Mouse (Mus musculus): ENCODE data around the gene Gm609.
"Not testable (repeated sequence)": the region's sequence is repeated elsewhere in the genome, so short reads cannot be mapped to it uniquely, and the experiment has no call there.

Gene Gm609

DNA sequence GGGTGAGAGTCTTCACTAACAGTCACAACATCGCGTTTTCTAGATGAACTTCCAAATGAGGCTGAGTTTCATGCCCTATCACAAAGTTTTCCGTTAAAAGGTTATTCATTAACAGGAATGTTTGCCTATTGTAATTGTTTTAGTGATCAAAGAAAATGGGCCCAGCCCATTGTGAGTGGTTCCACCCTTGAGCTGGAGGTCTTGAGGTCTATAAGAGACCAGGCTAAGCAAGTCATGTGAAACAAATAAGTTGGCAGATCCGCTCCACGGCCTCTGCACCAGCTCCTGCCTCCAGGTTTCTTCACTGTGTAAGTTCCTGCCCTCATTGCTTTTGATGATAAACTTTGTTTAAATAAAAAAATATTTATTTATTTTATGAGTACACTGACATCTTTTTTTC lies at the start of gene Gm609:
Gene Gm609 (minus strand): TSS at position 43 of the 400 bp plus-strand sequence.
- no peak for DNase-seq (ENCODE audit: extremely low read depth, low read depth, low spot score)

DNA sequence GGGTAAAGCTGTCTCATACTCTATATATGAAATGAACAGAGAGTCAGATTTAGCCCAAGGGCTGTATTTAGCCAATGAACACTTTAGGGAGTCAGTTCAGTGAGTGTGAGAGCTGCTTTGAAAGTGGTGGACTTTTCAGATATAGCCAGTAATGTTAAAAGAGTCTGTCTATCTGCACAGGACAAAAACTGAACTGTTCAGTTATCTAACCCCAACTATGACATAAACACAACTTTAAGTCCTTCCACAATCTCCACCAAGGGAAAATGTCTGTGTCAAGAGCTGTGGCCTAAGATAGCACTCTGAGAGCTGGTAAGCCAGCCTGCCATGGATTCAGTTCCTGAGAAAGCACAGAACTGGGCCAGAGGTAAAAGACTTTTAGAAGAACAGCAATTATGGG lies 49.3 kb upstream of the Gm609 start:
- no peak for DNase-seq (ENCODE audit: extremely low read depth, low read depth, low spot score)

DNA sequence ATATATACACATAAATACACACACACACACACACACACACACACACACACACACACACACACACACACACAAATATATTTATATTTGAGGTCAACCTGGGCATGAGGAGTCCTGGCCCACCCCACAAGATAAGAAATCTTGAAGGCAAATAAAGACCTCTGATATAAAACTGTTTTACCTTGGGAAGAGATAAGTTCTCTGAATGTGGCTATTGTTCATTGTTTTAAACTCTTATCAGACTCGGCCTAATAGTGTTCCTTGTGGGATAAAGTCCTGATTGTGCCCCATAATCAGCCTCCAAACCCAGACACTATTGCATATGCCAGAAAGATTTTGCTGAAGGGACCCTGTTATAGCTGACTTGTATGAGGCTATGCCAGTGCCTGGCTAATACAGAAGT lies 45.6 kb upstream of the Gm609 start:
- DNase-seq (ENCODE audit: extremely low read depth, low read depth, low spot score): not testable (repeated sequence)

DNA sequence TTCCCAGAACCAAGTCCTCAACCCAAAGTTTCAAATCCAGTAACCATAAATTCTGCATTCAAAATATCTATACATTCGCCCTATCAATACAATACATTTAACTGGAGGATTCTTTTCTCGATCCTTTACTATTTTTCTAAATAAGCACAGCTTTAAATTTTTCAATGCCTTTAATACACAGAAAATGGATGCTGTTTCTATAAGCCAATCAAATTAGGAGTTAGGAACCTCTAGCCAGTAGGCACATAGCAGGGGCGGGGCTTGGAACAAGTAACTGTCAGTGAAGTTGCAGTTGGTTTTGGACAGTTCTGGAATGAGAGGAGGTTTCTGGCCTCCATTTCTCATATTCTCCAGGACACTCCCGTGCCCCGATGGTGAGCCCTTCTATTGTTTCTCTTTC lies 42.2 kb upstream of the Gm609 start, which contains the start of gene Slc9c1:
Gene Slc9c1 (plus strand): TSS at position 301 of the 400 bp plus-strand sequence.
- DNase-seq (ENCODE audit: extremely low read depth, low read depth, low spot score): no peak

DNA sequence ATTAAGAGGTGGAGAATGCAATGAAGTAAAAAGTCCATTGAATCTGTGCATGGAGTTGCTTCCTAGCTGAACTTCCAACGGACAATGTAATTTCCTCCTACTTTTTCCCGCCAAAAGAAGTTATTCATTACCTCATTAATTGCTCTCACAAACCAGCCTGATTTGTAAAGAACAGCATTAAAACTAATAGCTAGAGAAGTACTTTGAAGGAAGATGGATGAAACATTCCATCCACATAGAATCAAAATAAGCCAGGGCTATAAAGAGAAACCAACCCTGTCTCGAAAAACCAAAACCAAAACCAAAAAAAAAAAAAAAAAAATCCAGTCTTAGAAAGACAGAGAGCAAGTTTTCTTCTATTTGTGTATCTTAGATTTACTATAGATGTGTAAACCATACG lies 39.2 kb upstream of the Gm609 start, which contains the start of gene Gm17783:
Gene Gm17783 (minus strand): TSS at position 101 of the 400 bp plus-strand sequence.
- DNase-seq (ENCODE audit: extremely low read depth, low read depth, low spot score): no peak

DNA sequence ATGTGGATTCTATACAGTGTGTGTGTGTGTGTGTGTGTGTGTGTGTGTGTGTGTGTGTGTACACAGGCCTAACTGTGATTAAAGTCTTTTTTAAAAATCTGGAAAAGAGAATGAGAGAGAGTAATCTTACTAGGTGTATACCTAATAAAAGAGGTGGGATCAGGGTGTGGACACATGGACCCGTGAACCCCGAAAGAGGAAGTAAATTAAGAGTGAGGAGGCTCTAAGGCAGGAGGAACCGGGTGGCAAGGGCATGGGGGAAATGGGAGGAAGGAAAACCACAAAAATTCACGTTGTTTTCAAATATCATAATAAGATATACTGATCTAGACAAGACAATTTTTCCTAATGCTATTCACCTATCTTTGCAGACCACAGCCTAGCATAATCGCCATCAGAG lies 32.8 kb upstream of the Gm609 start:
- DNase-seq (ENCODE audit: extremely low read depth, low read depth, low spot score): no peak

DNA sequence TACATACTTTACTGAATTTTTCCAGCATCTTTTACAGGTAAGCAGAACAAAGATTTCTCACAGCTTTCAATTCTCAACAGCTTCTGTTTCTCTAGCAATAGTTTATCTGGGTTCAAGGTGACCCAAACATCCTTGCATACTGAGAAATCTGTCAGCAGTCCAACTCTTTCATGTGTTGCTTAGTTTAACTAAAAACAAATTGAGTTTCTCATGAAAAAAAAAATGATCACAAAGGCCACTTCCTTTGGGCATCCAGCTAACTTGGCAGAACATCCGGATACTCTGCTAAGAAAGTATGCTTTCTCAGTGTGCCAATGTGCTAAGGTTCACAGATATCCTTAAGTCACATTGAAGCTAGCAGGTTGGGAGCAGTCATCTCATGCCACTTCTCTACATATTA lies 2.6 kb upstream of the Gm609 start:
- no peak for DNase-seq (ENCODE audit: extremely low read depth, low read depth, low spot score)

DNA sequence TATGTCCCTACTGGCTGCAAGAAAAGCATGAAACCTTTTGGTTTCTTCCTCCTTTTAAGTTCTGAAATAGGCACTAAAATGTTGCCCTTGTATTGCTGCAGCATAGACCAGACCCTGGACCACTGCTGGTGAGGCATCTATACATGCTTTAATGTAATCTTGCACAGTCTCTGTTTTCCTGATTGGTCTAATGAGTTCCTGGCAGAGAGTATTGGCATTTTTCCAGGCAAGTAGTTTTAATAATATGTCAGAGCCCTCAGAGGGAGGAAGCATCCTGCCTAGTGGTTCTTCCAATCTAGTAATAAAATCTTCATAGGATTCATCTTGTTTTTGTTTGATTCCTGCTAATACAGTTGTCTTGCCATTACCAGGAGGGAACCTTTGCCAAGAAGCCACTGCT lies 15.8 kb downstream of the Gm609 start:
- no peak for DNase-seq (ENCODE audit: extremely low read depth, low read depth, low spot score)

DNA sequence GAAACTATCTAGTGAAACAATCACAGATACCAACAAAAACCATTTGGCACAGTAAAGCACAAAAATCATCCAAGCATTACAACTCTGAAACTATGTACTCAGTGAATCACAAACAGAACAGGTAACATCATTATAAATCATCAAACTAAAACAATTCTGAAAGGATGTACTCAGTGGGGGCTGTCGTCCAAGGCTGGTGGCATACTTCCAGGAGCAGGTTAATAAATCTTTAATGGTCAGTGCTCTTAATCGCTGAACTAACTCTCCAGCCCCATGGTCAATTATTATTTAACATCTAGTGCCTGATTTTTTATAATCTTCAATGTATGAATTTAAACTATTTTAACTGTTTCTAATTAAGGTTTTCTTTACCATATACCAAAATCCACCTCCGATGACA lies 20.9 kb downstream of the Gm609 start:
- not testable (repeated sequence) for DNase-seq (ENCODE audit: extremely low read depth, low read depth, low spot score)

DNA sequence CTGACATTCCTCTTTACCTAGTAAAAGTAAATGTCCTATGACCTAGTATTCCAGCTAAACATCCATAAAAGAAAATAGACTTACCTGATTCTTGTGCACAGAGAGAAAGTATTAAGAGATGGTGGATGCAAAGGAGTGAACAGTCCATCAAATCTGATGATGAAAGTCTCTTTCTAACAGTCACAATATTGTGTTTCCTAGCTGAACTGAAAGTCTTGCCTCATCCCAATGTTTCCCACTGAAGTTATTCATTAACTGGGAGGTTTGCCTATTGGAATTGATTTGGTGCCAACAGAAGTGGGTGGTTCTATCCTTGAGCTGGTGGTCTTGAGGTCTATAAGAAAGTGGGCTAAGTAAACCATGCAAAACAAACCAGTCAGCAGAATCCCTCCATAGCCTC lies 38.0 kb downstream of the Gm609 start:
- DNase-seq (ENCODE audit: extremely low read depth, low read depth, low spot score): no peak

DNA sequence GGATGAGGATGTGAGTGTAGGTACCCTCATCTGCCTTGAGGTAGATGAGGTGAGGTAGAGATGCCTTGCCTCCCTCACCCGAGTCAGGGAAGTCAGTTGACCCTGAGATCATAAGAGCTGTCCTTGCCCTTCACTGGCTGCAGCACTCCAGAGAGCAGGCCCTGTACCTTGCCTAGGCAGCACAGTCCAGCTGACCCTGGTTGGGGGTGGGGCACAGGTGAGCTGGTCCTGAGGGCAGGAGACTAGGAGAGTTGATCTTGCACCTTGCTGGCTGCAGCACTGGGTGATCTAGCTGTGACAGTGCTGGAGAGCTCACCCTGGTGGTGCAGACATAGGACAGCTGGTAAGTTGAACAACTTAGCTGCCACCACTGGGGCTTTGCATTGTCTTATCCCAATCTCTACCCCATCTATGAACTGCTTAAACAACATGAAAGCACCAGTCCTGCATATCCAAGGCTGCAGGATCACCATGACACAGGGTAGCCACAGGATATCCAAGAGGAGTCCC lies 55.5 kb downstream of the Gm609 start:
- DNase-seq (ENCODE audit: extremely low read depth, low read depth, low spot score): no peak

DNA sequence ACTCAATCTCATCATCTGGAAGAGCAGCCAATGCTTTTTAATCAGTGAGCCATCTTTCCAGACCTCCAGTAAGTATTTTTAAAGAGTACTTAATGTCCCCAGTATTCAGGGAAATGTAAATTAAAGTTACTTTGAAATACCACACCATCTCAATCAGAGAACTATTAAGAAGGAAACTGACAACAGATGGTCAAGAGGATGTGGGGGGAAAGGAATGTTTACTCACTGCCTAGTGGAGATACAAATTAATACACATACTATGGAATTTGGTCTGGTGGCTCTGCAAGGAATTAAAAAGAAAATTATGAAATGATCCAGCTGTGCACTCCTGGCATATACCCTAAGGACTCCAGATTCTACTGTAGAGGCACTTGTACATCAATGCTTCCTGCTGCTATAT lies 57.2 kb downstream of the Gm609 start:
- DNase-seq (ENCODE audit: extremely low read depth, low read depth, low spot score): no peak

DNA sequence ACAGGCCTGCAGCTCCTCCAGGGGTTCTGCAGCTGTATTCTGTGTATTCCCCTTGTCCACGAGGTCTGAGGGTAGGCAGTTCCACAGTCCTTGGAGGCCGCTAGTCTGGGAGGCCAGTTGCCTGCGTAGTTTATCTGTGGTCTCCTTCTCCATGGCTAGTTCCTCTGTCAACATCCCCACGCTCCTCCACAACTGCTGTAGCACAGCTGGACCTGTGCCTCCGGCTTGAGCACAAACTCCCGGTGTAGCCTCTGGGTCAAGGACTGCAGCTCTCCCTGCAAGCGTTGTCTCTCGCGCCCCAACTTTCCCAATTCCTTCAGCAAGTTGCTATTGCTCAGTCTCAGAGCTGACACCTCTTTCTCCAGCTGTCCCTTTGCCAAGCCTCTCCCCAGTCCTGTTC lies 65.1 kb downstream of the Gm609 start:
- DNase-seq (ENCODE audit: extremely low read depth, low read depth, low spot score): no peak

DNA sequence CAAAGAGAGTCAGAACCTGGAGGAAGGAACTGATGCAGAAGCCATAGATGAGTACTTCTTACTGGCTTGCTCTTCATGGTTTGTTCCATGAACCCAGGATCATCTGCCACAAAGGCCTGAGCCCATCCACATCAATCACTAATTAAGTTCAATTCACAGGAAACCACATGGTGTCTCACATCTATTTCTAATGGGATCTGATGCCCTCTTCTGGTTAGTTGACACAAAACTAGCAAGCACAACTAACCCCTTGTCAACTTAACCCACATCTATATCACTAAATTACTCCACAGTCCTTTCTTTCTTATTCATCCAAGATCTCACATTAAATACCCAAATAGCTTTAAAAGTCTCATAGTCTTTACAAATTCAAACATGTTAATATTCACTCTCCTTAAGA lies 79.3 kb downstream of the Gm609 start:
- no peak for DNase-seq (ENCODE audit: extremely low read depth, low read depth, low spot score)

DNA sequence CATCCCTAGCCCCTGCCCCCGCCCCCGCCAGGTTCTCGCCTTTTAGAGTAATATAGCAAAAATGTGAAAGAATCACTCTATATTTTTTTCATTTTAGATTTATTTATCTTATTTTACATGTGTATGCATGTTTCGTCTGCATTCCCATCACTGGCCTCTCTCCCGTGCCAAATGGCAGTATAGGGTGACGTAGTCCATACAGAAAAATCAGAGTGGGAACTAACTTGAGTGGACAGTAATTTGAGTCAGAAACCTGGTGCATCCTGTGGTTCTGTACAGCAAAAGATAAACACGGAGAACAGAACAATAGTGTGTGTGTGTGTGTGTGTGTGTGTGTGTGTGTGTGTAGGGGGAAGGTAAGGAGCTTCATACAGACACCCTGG lies 83.7 kb downstream of the Gm609 start:
- DNase-seq (ENCODE audit: extremely low read depth, low read depth, low spot score): not testable (repeated sequence)

DNA sequence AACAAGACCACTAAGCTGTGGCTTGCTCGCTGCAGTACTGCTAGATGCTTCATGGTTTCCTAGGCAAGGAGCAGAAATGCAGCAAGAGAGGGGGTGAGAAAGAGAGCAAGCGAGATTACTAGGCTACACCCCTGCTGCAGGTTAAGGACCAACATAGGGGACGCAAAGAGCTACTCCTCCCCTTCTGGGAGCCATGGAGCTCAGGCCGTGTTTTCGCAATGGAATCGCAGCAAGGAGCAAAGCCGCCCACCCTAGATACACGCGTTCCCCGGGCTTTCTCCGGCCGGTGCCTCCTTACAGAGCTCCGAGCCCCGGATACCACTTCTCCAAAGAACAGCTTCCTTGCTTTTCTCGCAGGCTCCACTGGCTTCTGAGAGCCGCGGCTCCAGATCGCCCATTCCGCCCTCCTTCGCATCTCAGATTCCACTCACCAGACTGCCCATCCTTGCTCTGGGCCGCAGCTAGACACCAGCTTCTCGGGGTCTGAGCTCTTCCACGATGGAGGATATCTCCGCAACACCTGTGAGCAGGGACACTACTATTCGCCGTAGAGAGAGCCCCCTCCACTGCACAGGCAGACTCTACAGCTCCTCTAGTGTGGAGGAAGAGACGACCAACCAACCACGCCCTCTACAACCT lies 84.2 kb downstream of the Gm609 start, which contains the start of gene Cd200:
Gene Cd200 (minus strand): TSS at position 629 of the 639 bp plus-strand sequence.
- DNase-seq (ENCODE audit: extremely low read depth, low read depth, low spot score): no peak

DNA sequence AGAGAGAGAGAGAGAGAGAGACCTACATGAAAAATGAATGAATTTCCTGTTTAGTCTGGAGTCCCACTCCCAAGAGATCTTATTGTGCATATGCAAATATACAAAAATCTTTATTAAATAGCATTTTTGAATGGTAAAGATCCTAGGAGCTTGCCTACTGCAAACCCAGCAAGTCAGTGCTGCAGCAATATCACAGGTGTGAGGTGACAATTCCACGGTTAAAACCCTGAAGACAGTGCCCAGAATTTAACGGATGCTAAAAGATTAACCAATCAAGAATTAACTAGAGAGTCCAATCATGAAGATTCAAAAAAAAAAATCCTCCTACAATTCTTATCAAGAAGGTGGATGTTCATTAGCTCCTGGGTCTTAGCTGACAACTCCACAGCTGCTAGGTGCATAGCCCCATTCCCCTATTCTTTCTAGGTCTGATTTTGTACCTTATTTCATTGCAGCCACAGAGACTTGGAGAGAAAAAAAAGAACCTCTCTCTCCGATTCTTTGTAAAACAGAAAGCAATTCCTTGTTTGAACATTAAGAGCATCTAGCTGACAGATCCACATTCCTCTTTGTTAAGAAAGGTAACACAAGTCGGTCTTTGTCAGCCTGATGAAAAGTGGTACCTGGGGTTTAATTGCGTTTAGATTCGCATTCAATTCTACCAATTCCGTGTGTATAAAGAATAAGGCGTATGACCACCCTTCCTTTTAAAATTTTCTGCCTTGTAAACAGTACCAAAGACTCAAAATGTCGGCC lies 84.9 kb downstream of the Gm609 start:
- DNase-seq (ENCODE audit: extremely low read depth, low read depth, low spot score): no peak

DNA sequence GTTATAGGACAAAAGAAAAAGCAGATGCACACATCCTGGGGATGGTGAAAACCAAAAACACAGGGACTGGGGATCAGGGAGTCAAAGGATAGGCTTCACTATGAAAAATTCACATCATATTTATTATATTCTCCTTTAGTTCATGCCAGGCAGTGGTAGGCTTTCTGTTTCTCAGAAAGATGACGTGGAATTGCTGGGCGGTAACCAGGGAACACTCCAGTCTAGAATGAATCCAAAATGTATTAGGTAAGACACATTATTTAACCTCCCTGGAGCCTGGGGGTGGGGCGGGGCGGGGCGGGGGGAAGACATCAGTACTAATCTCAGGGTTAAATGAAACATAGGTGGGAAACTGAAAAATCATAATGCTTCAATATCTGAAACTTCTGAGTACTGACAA lies 85.7 kb downstream of the Gm609 start:
- DNase-seq (ENCODE audit: extremely low read depth, low read depth, low spot score): no peak

DNA sequence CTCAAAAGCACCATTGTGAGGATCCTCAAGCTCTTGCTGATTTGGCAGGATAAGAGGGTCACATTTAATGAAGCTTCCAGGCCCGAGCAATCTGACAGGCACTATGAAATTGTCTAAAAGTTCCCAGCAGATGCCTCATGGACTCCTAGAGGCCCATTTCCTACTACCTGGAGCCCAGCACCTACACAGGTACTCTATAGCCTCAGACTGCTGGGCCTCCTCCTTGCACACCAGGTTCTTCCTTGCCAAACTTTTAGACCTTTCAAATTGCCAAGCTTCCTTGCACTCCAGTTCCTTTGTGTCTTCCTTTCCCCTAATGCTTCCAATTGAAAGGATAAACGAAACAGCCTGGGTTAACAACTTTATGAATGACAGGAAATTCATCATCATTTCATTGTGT lies 89.8 kb downstream of the Gm609 start:
- no peak for DNase-seq (ENCODE audit: extremely low read depth, low read depth, low spot score)

DNA sequence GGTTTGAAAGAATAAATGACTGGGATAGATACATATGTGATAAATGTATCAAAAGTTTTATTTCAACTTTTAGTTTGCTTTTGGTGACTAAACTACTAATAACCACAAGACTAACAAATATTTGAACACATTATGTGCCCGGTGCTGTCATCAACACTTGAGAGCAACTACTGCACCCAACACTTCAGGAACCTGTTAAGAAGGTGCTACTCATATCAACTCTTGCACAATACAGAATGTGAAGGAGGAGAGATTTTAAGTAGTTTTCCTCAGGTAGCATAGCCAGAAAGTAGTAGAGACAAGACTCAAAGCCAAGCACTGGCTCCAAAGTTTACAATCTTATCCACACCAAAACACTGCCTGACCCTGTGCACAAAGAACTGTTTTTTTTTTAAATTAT lies 90.7 kb downstream of the Gm609 start:
- no peak for DNase-seq (ENCODE audit: extremely low read depth, low read depth, low spot score)

DNA sequence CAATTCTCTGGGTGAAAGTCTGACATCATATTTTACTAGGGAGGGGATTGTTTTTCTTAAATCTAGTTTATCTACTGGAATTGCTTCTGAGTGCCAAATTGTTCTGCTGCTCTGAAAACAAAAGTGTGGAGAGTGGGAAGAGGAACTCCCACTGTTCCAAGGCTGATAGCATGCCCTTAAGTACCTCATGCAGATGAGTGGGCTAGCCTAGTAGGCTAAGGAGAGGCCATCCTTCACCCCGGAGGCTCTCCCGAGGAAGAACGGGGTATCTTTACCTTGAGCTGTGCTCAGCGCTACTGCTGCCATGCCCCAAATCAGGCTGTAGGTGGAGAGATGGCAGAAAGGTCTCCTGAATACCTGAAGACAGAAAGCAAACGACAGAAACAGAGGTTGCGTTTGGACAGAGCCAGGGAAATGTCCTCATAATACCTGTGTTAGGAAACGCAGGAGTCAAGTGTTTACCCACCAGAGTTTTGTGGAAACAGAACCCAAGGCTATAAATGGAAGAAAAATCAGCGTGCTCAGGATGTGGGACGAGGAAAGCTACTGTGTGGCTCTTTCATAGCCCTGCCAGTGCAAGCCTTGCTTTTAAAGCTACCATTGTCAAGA lies 92.7 kb downstream of the Gm609 start:
- DNase-seq (ENCODE audit: extremely low read depth, low read depth, low spot score): no peak

DNA sequence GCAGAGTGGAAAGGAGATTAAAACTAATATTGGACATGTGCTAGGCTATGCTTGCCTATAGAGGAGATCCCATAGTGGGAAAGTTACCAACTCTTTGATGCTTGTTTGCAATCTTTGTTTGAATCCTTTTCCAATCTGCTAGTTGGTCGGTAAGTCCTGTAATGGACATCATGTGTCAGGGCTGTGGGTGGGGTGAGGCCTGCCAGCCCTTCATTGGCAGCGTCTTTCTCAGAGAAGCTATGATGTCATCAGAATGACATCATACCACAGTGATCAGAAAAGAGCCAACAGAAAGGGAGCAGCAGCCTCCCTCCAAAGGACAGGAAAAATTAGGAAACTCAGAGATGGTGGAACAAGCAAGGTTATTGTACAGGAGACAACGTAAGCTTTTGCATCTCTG lies 93.4 kb downstream of the Gm609 start:
- DNase-seq (ENCODE audit: extremely low read depth, low read depth, low spot score): no peak

All from fat pad, adult 2 months (tissue).